ENCODE assay signal across 32 mouse cellular contexts in the genomic region with DNA sequence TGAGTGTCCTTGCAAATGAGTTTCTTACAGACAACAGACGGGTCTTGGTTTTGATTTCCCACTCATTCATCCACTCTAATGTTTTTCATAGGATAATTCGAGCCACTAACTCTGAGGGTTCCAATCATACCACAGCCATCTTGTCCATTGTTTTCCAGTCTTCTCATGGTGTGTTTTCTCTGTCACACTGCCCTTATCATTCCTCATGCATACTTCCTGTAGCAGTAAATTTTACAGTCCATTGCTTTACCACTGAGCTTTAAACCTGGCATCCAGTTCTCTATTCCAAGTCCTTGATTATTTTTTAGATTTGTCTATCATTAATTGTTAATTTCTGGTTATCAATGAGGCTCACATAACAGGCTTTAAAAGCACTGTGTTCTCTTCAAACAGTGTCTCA.
"Had no signal": no experiment of that assay in that cellular context is flagged by ENCODE, and none has a peak within 500 bp of the region (broad histone marks: within the 10 kb centered on the region; RNA-seq: fewer than 3 reads in every experiment).

No protein-coding gene starts in this region.

- ATAC-seq: hindbrain, embryonic 16.5 days; hindbrain, postnatal 0 days; inflammation-experienced regulatory T-cells, adult 6 months; intestine, embryonic 15.5 days; intestine, embryonic 16.5 days; intestine, postnatal 0 days had no signal

- H3K36me3 ChIP-seq: heart, embryonic 10.5 days; heart, embryonic 12.5 days; heart, embryonic 13.5 days; heart, embryonic 15.5 days; hindbrain, embryonic 12.5 days; hindbrain, embryonic 13.5 days; hindbrain, embryonic 15.5 days; intestine, embryonic 15.5 days; kidney, embryonic 15.5 days had no signal

- H3K9me3 ChIP-seq: heart, embryonic 10.5 days; heart, embryonic 12.5 days; heart, embryonic 13.5 days; heart, embryonic 15.5 days; hindbrain, embryonic 12.5 days; hindbrain, embryonic 13.5 days; hindbrain, embryonic 15.5 days; intestine, embryonic 15.5 days; kidney, embryonic 15.5 days had no signal

- H3K4me1 ChIP-seq: heart, embryonic 10.5 days; heart, embryonic 12.5 days; heart, embryonic 13.5 days; heart, embryonic 15.5 days; hindbrain, embryonic 12.5 days; hindbrain, embryonic 13.5 days; hindbrain, embryonic 15.5 days; intestine, embryonic 15.5 days; kidney, embryonic 15.5 days had no signal

- H3K4me3 ChIP-seq: heart, embryonic 10.5 days; heart, embryonic 12.5 days; heart, embryonic 13.5 days; heart, embryonic 15.5 days; hindbrain, embryonic 12.5 days; hindbrain, embryonic 13.5 days; hindbrain, embryonic 15.5 days; intestine, embryonic 15.5 days; kidney, embryonic 15.5 days; layer of hippocampus, adult 2 months; left cerebral cortex, adult 2 months had no signal

- DNase-seq: heart, postnatal 10 days; heart, postnatal 14 days; heart, postnatal 36 days; heart, postnatal 4 days; kidney, adult 18-20 months; kidney, adult 2 months; kidney, adult 8-10 months; kidney, adult 9 months; kidney, postnatal 10 days; kidney, postnatal 25 days; kidney, postnatal 36 days; kidney, postnatal 4 days; layer of hippocampus, adult 9-11 months; layer of hippocampus, postnatal 36 days had no signal

- H3K27ac ChIP-seq: heart, embryonic 10.5 days; heart, embryonic 13.5 days; heart, embryonic 15.5 days; hindbrain, embryonic 12.5 days; hindbrain, embryonic 13.5 days; hindbrain, embryonic 14.5 days; hindbrain, embryonic 15.5 days; hindbrain, postnatal 0 days; intestine, embryonic 15.5 days; kidney, embryonic 15.5 days; kidney, postnatal 0 days; layer of hippocampus, adult 2 months; left cerebral cortex, adult 2 months had no signal

- H3K27me3 ChIP-seq: heart, embryonic 12.5 days; heart, embryonic 13.5 days; heart, embryonic 15.5 days; hindbrain, embryonic 12.5 days; hindbrain, embryonic 13.5 days; hindbrain, embryonic 15.5 days; intestine, embryonic 15.5 days; kidney, embryonic 15.5 days had no signal
